Mouse (Mus musculus): ENCODE measurements around the gene Ss18l2. TPM values are rescaled to one million over a fixed set of nuclear protein-coding genes. Genes with fewer than 3 reads are reported as not detected.

Gene Ss18l2
- 10 to 100 TPM; 64.8 to 73.8 (median 69.7) TPM for total RNA-seq (2022)

- peak; percentile 97 to 98 for DNase-seq (ENCODE audit: low spot score in 2 of 2)
Observed at GRCm38 (mm10) chr9:121709898-121710583, at the start of gene Ss18l2. TSS of gene Ss18l2 (plus strand) at chr9:121710329.

DNA sequence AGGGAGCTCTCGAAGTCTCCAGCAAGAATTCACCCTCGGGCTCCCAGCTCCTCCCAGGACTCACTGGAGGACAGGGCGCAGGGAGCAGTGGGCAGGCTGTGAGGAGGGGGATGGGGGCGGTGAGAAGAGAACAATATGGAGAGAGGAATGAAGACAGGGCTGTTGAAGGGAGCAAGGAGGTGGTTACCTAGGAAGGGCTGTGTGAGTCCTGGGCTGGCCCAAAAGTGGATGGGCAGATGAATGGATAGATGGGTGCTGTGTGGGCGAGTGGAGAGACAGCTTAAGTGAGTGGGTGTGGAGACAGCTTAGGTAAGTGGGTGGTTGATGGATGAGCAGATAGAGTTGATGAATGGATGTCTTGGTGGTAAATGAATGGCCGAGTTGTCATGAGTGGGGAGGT lies 46.7 kb upstream of the Ss18l2 start:
- no peak for DNase-seq (ENCODE audit: low spot score in 2 of 2)

- no peak for DNase-seq (ENCODE audit: low spot score in 2 of 2)
Observed at GRCm38 (mm10) chr9:121664104-121664503, 46.0 kb upstream of the Ss18l2 start.

GRCm38 (mm10) chr9:121666957-121667630 lies 43.0 kb upstream of the Ss18l2 start:
- peak in 1 of 2 experiments; percentile 52 for DNase-seq (ENCODE audit: low spot score in 2 of 2)

DNA sequence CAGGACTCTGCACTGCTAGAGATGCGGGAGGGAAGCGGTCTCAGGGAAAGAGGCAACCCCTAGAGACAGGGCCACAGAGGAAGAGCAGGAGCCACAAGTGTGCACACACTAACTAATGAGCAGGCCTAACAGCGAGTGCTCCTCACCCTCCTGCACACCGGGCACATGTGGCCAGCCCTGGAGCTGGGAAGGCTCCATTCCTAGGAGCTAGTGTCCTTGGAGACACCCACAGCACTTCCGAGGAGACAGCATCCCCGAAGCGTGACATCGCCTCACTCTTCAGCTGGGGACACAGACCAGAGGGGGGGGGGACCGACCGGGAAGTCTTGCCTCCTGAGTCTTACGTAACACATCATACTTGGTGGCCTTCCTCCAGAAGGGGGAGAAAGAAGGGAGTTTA lies 42.3 kb upstream of the Ss18l2 start:
- DNase-seq (ENCODE audit: low spot score in 2 of 2) = no peak

DNA sequence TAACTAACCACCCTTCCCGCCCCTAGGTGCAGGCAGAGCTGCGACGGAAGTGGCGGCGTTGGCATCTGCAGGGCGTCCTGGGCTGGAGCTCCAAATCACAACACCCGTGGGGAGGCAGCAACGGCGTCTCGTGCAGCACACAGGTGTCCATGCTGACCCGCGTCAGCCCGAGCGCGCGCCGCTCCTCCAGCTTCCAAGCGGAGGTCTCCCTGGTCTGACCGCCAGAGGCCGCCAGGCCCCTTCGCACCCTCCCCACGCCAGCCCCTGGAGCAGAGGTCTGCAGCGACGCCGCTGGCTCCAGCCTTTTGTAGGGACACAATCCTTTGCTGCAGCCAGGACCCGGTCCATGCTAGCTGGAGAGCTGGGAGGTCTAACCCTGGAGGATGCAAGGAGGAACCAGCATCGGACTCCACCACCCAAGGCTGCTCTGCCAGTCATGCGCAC lies 40.8 kb upstream of the Ss18l2 start:
- no peak for DNase-seq (ENCODE audit: low spot score in 2 of 2)

DNA sequence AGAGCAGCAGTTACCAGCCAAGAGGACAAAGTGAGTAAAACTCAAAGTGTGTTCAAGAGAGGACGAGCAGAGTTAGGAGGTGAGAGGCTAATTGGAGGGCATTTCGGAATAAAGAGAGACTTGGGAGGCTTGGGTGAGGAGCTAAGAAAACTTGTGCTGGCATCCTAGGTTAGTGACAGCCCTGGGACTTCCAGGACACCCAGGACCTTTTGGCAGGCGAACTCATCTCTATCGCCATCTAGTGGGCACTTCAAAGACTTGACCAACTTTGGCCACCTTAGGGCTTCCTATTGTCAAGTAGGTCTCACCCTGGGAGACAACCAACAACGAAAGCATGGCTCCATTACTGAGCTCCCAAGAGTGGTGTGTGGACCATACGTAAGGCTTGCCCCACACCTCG lies 38.8 kb upstream of the Ss18l2 start:
- DNase-seq (ENCODE audit: low spot score in 2 of 2) = no peak

GRCm38 (mm10) chr9:121672311-121672710 lies 37.8 kb upstream of the Ss18l2 start:
- DNase-seq (ENCODE audit: low spot score in 2 of 2) = no peak

DNA sequence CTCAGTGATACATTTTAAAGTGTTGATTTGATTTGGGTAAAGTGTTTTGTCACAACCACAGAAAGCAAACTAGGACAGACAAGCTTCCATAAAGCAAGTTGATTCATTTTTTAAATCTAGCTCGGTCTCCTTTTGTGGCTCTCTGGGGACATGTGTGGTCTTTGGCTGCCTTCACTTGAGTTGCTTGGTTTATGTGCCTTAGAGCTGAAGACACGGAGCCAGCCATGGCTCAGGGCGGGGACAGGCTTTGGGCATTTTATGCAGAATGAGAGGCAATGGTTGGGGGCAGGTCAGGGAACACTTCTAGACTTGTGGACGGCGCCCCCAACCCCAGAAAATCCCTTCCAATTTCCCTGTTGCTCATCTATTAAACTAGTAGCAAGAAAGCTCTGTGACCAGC lies 36.4 kb upstream of the Ss18l2 start:
- DNase-seq (ENCODE audit: low spot score in 2 of 2) = no peak

- DNase-seq (ENCODE audit: low spot score in 2 of 2) = no peak
Observed at GRCm38 (mm10) chr9:121675011-121675410, 35.1 kb upstream of the Ss18l2 start.

GRCm38 (mm10) chr9:121675556-121675955 lies 34.6 kb upstream of the Ss18l2 start:
- DNase-seq (ENCODE audit: low spot score in 2 of 2) = no peak

- DNase-seq (ENCODE audit: low spot score in 2 of 2) = no peak
Observed at GRCm38 (mm10) chr9:121677069-121677468, 33.1 kb upstream of the Ss18l2 start.

GRCm38 (mm10) chr9:121677476-121677875 lies 32.7 kb upstream of the Ss18l2 start:
- DNase-seq (ENCODE audit: low spot score in 2 of 2) = no peak

- no peak for DNase-seq (ENCODE audit: low spot score in 2 of 2)
Observed at GRCm38 (mm10) chr9:121679549-121679948, 30.6 kb upstream of the Ss18l2 start.

DNA sequence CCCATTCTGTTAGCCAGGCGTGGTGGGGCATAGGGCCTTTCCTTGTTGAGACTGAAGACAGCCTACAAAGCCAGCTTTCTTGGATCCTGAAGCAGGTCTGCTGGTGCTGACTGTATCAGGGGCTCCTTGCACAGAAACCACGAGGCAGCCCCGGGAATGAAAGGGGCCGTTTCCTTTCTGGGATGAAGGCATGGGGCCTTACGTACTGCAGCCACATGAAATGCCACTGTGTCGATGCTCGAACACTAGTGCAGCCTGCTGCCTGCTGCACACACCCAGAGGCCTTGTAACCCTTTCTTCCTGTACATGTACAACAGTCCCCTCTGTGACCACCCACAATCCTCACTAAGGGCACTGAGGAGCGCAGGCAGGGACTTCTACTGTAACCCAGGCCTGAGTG lies 28.9 kb upstream of the Ss18l2 start:
- DNase-seq (ENCODE audit: low spot score in 2 of 2) = no peak

GRCm38 (mm10) chr9:121682037-121682680 lies 28.0 kb upstream of the Ss18l2 start:
- no peak for DNase-seq (ENCODE audit: low spot score in 2 of 2)

GRCm38 (mm10) chr9:121684702-121685101 lies 25.4 kb upstream of the Ss18l2 start:
- no peak for DNase-seq (ENCODE audit: low spot score in 2 of 2)

GRCm38 (mm10) chr9:121690200-121690651 lies 19.9 kb upstream of the Ss18l2 start:
- DNase-seq (ENCODE audit: low spot score in 2 of 2) = peak; percentile 66 to 79

DNA sequence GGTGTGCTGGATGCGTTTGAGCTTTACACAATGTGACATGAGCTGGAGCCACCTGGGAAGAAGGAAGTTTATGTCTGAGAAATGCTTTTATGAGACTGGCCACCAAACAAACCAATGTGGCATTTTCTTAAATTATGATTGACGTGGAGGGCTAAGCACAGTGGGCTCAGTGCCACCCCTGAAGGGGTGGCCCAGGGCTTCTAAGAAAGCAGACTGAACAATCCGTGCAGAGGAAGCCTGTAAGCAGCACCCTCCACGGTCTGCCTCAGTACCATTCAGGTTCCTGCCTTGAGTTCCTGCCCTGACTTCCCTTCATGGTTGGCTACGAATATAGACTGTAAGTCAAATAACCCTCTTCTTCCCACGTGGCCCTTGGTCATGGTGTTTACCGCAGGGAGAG lies 19.4 kb upstream of the Ss18l2 start:
- DNase-seq (ENCODE audit: low spot score in 2 of 2) = no peak

GRCm38 (mm10) chr9:121694736-121695135 lies 15.4 kb upstream of the Ss18l2 start:
- DNase-seq (ENCODE audit: low spot score in 2 of 2) = no peak

DNA sequence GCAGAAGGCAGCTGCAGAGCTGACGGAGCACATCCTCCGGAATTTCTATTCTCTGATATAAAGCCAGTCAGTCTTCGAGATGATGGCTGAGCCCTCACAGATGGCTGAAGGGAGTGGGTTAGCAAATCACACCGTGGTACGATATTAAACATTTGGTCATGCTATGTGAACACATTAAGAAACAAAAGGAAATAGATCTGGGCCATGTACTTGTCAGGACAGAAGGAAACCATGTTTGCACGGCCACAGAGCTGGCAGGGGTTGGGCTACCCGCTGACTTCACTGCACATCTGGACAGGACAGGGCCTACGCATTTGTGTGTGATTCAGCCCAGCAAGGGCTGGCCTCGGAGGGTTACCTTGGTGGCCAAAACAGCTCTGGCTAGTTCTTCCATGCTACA lies 13.5 kb upstream of the Ss18l2 start:
- no peak for DNase-seq (ENCODE audit: low spot score in 2 of 2)
